Mouse (Mus musculus) T-helper 1 cell (primary cell): ENCODE measurements around the gene Hfe.

Experiments
- in situ Hi-C: fragments of 300-600 bp; cut with MboI, MseI; formaldehyde crosslinking; loops from one replicate; pipeline ENCODE4 v1.15.1; 2025; ENCODE audit warnings: high pct_unique_total_duplicates

Hfe gene

GRCm38 (mm10) chr13:23710374-23711089 is at the start of gene Hfe:
TSS of gene Hfe (minus strand) at chr13:23710854.
- in situ Hi-C loops, result no loop called here

GRCm38 (mm10) chr13:23759916-23760239 is 49.2 kb upstream of the Hfe start:
- in situ Hi-C loops, result loop anchor here (10.0 to 25.0 kb wide), 4 partner anchors 325 to 1973 kb away; partner anchors contain the start of genes Gmnn, Hist1h1b, Hist1h2an and Hist1h2bp

GRCm38 (mm10) chr13:23759251-23759771 is 48.7 kb upstream of the Hfe start:
- in situ Hi-C loops, result loop anchor here (10.0 to 25.0 kb wide), 3 partner anchors 325 to 1972 kb away; partner anchors contain the start of genes Gmnn, Hist1h1b, Hist1h2an and Hist1h2bp

GRCm38 (mm10) chr13:23757921-23758320 is 47.3 kb upstream of the Hfe start:
- in situ Hi-C loops, result loop anchor here (10.0 to 25.0 kb wide), 3 partner anchors 323 to 1971 kb away; partner anchors contain the start of genes Gmnn, Hist1h1b, Hist1h2an and Hist1h2bp

- in situ Hi-C loops, result loop anchor here (10.0 to 25.0 kb wide), 3 partner anchors 322 to 1970 kb away; partner anchors contain the start of genes Gmnn, Hist1h1b, Hist1h2an and Hist1h2bp
Measured at GRCm38 (mm10) chr13:23757211-23757773, 46.6 kb upstream of the Hfe start.

DNA sequence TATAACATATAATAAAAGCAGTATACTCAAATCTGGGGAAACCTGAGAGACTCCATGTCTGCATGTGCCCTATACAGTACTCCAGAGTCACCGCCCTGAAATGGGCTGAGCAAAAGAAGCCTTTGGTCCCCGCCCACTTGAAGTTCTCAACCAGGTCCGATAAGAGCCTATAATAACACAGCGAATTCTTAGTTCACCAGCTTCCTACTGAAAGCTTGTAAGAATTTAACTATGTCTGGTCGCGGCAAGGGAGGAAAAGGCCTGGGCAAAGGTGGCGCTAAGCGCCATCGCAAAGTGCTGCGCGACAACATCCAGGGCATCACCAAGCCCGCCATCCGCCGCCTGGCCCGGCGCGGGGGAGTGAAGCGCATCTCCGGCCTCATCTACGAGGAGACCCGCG is 46.1 kb upstream of the Hfe start, which contains the start of gene Hist1h4b:
Gene Hist1h4b (plus strand): TSS at position 224 of the 400 bp plus-strand sequence.
- in situ Hi-C loops, result loop anchor here (10.0 to 25.0 kb wide), 3 partner anchors 322 to 1969 kb away; partner anchors contain the start of genes Gmnn, Hist1h1b, Hist1h2an and Hist1h2bp

DNA sequence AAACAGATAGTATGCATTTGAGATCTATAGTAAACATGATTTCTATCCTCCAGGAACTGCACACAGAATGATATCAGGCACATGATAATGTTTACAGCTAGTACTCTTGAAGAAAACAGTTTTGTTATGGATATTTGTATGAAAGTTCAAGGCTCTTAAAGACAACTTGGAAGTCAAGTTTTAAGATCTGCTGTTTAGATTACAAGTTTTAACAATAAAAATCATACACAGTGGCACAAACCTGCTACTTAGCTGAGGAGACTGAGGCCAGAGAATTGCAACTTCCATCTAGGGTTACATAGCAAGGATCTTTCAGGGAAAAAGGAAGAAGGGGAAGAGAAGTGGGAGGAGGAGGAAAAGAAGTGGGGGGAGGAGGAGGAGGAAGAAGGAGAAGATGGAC is 44.3 kb upstream of the Hfe start:
- in situ Hi-C loops, result loop anchor here (10.0 to 25.0 kb wide), 3 partner anchors 320 to 1968 kb away; partner anchors contain the start of genes Gmnn, Hist1h1b, Hist1h2an and Hist1h2bp

DNA sequence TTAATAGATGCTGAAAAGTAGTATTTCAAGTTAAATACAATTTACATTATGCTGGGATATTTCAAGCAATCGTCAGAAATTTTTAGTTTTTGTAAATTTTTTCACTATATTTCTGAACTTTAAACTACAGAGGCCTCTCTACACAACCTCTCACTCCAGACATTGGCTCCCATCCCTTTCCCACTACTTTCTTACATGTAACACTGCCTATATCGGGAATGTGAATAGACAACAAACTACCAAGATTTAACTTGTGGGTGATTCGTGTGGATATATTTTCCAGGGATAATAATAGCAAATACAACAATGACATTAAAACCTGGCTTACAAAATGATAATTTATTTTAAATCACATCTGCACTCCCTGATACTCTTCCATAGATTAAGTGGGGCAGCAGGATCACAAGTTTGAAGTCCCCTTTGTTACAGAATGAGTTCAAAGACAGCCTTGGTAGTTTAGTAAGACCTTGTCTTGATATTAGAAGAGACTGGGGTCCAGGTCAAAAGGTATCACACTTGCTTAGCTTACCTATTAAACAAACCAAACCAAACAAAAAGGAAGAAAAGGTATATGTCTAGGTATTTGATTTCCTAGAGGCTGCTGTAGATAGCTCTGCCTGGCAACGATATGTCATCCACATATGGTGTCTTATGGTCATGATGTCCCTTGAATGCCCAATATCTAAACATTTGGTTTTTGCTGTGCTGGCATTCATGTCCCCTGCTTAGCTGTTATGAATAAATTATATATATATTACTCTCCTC is 42.8 kb upstream of the Hfe start:
- in situ Hi-C loops, result loop anchor here (10.0 to 25.0 kb wide), 3 partner anchors 319 to 1966 kb away; partner anchors contain the start of genes Gmnn, Hist1h1b, Hist1h2an and Hist1h2bp

DNA sequence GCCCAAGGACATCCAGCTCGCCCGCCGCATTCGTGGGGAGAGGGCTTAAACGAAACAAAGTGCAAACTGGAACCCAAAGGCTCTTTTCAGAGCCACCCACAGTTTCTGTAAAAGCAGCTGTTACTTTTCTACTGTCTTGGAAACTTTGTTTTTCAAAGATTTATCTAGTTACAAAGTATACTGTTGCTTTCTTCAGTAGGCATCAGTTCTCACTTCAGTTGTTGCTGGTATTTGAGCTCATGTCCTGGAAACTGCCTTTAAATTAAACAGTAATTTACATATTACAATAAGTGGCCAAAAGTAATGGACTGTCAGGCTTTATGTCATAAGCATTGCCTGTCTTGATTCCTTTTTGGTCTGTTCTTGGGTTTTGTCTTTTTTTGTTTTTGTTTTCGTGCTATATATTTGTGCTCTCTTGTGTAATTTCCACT is 42.1 kb upstream of the Hfe start:
- in situ Hi-C loops, result loop anchor here (10.0 to 25.0 kb wide), 3 partner anchors 318 to 1965 kb away; partner anchors contain the start of genes Gmnn, Hist1h1b, Hist1h2an and Hist1h2bp

GRCm38 (mm10) chr13:23752067-23752741 is 41.5 kb upstream of the Hfe start, which contains the start of gene Hist1h3b:
TSS of gene Hist1h3b (plus strand) at chr13:23752267.
- in situ Hi-C loops, result loop anchor here (10.0 to 25.0 kb wide), 3 partner anchors 317 to 1965 kb away; partner anchors contain the start of genes Gmnn, Hist1h1b, Hist1h2an and Hist1h2bp

GRCm38 (mm10) chr13:23751478-23751956 is 40.9 kb upstream of the Hfe start:
- in situ Hi-C loops, result loop anchor here (10.0 to 25.0 kb wide), 3 partner anchors 317 to 1964 kb away; partner anchors contain the start of genes Gmnn, Hist1h1b, Hist1h2an and Hist1h2bp

DNA sequence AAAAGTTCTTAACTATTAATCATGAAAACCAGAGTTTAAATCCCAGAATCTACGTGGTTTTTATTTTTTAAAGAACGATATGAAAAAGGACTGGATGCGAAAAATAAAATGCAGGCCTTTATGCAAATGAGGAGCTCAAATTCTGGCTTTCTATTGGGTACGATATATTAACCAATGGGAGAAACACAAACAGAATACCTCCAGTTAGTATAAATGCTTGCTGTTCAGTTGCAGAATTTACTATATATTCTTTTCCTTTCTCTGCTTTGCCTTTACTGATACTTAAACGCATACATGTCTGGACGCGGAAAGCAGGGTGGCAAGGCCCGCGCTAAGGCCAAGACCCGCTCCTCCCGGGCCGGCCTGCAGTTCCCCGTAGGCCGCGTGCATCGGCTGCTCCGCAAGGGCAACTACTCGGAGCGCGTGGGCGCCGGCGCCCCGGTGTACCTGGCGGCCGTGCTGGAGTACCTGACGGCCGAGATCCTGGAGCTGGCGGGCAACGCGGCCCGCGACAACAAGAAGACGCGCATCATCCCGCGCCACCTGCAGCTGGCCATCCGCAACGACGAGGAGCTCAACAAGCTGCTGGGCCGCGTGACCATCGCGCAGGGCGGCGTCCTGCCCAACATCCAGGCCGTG is 40.3 kb upstream of the Hfe start, which contains the start of gene Hist1h2ab:
Gene Hist1h2ab (plus strand): TSS at position 288 of the 639 bp plus-strand sequence.
- in situ Hi-C loops, result loop anchor here (10.0 to 25.0 kb wide), 3 partner anchors 316 to 1964 kb away; partner anchors contain the start of genes Gmnn, Hist1h1b, Hist1h2an and Hist1h2bp

DNA sequence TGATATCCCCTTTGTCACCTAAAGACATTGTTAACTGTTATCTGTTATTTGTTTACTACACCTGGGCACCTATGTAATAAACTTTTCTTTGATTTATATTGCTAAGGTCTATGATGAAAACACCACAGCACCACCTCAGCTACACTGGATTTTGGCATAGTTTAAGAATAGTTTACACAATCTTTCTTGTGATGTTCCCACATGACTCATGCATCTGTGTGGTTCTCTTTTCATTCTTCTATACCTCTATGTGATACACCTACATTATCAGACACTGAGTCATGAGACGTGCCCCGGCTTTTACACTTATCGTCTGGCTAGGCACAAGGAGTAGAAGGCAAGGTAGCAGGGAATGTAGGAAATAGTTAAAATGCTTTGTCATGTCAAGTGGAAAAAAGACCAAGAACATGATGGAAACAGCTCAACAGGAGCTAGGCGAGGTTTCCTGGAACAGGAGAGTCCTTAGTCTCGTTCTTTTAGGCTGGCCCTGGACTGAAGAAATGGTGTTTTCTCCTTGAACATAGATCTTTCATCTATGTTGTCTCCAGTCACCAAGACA is 39.0 kb upstream of the Hfe start:
- in situ Hi-C loops, result loop anchor here (10.0 to 25.0 kb wide), 4 partner anchors 315 to 1962 kb away; partner anchors contain the start of genes Gmnn, Hist1h1b, Hist1h2ag and Hist1h2an

- in situ Hi-C loops, result loop anchor here (10.0 kb wide), 1 partner anchor 1703 kb away; the partner anchor contains the start of genes Hist1h2ag, Hist1h2bj and Hist1h4i
Measured at GRCm38 (mm10) chr13:23747892-23748288, 37.2 kb upstream of the Hfe start.

DNA sequence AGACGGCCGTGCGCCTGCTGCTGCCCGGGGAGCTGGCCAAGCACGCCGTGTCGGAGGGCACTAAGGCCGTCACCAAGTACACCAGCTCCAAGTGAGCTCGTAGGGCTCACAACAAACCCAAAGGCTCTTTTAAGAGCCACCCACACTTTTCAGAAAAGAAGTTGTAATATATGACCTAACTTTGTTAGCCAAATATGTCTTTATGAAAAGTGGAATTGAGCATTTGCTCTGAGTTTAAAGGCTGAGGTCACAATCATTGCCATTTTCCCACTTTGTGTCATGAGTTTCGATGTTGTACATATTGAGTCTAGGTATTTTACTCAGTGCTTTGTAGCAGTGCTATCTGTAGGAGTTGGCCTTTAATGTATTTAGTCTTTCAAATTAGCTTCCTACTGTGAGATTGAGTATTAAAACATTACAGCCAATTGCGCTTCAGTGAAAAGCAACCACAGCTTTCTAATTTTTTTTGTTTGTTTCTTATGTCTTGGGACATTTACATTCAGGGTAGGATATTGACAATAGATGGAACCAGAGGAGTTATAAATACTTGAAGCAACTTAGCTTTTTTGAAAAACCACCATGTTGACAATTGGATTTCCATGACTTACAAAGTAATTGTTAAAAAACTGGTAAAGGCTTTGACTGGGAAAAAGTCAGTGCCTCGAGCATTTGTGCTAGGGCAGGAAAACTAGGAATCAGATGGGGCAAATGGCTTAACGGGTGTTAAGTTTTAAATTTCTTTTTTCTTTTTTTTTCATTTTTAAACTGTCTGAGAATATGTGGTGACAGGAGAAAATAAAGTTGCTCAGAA is 36.6 kb upstream of the Hfe start:
- in situ Hi-C loops, result loop anchor here (10.0 kb wide), 1 partner anchor 1702 kb away; the partner anchor contains the start of genes Hist1h2ag, Hist1h2bj and Hist1h4i

GRCm38 (mm10) chr13:23746201-23747080 is 35.8 kb upstream of the Hfe start, which contains the start of gene Hist1h2bb:
TSS of gene Hist1h2bb (plus strand) at chr13:23746734.
- in situ Hi-C loops, result loop anchor here (10.0 kb wide), 1 partner anchor 1702 kb away; the partner anchor contains the start of genes Hist1h2ag, Hist1h2bj and Hist1h4i
